Mouse (Mus musculus): Measurements from ENCODE around the gene Slc39a11. TPM values are rescaled to one million over a fixed set of nuclear protein-coding genes. Genes with fewer than 3 reads are reported as not detected.
A peak's percentile ranks its signal among the peaks of the same experiment; 100 is the strongest.

Slc39a11 gene
- polyA plus RNA-seq, 1 experiment from 2014 or later: 21.8 TPM

DNA sequence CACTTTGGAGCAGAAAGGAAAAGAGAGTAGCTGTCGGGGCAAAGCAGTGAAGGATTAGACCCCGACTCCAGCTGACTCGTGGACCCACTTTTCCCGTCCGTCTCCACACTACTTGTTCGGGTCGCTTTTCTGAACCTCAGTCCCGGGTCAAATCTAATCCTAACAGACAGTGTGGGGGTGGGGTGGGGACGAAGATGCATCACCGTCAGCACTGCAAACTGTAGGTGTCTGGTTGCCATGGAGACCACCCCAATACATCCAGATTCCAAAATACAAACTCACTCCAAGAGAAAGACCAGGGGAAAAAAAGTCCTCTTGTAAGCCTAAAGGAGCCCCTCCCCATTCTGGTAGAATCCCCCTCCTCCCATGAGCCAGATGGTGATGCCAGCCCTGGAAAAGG lies 97.3 kb downstream of the Slc39a11 start:
- Histone ChIP-seq H3K9ac (no peak overlapping the region), H3K4me3 (ENCODE audit: low read depth, low read length) (no peak overlapping the region), H3K4me2 (no peak overlapping the region), H3K36me3 (ENCODE audit: insufficient read depth) (no peaks in the 10 kb centered on the region), H3K27ac (ENCODE audit: low read depth) (no peak overlapping the region), H3K9me3 (ENCODE audit: low read depth, low read length) (no peaks in the 10 kb centered on the region), H3K4me1 (ENCODE audit: insufficient read depth) (no peaks in the 10 kb centered on the region), H3K27me3 (ENCODE audit: insufficient read depth, low read length) (no peaks in the 10 kb centered on the region)
- ATAC-seq (ENCODE audit: insufficient read depth) (no peak), DNase-seq (no peak)
- WGBS: 37% methylated on average over 10 of the region's 10 CpGs
- no peak for TF ChIP-seq CTCF (IDR thresholded peaks at IDR 0.05; ENCODE audit: low read depth)

DNA sequence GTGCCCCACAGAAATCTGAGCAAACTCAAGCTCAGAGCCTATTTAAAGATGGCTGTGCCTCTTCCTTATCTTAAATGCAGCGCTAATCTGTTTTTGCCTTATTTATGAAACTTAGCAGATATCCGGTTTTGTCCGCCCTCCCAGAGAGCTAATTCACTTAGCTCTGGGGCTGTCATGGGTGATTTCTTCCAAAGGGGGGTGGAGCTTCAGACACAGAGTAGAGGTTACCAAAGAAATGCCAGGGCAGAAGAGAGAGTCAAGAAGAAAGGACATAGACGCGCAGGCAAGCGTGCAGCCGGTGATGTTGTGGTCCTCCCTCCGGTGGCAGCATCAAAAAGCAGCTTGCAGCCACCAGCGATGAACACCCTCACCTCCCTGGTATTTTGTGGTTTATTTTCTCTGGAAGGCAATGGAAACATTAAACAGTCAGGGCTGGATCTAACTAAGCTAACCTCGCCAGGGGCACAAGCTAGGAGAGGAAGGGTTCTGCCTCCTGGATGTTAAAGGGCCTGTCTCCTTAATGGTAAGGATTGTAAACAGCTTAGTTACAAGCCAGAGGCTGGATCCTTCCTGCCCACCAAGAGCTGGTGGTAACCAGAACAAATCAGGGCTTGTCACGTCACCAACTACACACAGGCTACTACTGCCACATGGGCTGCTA lies 103.5 kb downstream of the Slc39a11 start:
- DNase-seq (peak; percentile 41), ATAC-seq (ENCODE audit: insufficient read depth) (peak; percentile 47; the same call in 1 of the 2 replicates)
- H3K4me1 ChIP-seq (ENCODE audit: insufficient read depth): no peaks in the 10 kb centered on the region
- 56% methylated on average over 11 of the region's 11 CpGs for WGBS
- no peaks in the 10 kb centered on the region for H3K9me3 ChIP-seq (ENCODE audit: low read depth, low read length)
- H3K36me3 ChIP-seq (ENCODE audit: insufficient read depth): no peaks in the 10 kb centered on the region
- no peak overlapping the region for H3K4me2 ChIP-seq
- no peak overlapping the region for H3K4me3 ChIP-seq (ENCODE audit: low read depth, low read length)
- H3K27me3 ChIP-seq (ENCODE audit: insufficient read depth, low read length): no peaks in the 10 kb centered on the region
- H3K27ac ChIP-seq (ENCODE audit: low read depth): no peak overlapping the region
- no peak overlapping the region for H3K9ac ChIP-seq
- TF ChIP-seq CTCF (IDR thresholded peaks at IDR 0.05; ENCODE audit: low read depth): no peak

DNA sequence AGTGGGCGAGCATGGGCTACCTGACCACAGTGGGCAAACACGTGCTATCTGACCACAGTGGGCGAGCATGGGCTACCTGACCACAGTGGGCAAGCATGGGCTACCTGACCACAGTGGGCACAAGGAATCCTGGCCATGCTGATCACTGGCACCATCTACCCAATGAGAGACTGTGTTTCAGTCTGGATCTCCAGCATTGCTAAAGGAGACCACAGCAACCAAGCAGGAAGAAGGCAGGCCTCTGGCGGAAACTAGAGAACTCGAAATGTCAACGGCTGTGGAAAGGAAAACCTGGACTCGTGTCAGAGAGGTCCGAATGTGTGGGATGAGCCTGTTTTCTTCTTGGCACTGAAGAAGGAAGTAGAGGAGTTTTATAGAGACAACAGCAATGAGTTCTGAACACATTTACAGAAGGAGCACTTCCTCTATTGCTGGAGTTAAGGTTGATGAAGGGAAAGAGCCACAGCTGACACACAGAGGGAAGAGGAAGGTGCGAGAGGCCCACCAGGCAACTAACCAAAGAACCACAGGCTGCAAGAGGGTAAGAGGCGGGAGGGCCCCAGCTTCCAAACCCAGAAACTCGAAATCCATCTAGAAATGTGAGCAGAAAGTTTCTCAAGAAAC lies 105.8 kb downstream of the Slc39a11 start:
- 83% methylated on average over 11 of the region's 11 CpGs for WGBS
- H3K9me3 ChIP-seq (ENCODE audit: low read depth, low read length): no peaks in the 10 kb centered on the region; the same call in 1 of the 2 replicates
- H3K27ac ChIP-seq (ENCODE audit: low read depth): no peak overlapping the region
- H3K9ac ChIP-seq: no peak overlapping the region
- no peak overlapping the region for H3K4me3 ChIP-seq (ENCODE audit: low read depth, low read length)
- no peak for TF ChIP-seq CTCF (IDR thresholded peaks at IDR 0.05; ENCODE audit: low read depth)
- DNase-seq (no peak), ATAC-seq (ENCODE audit: insufficient read depth) (no peak)
- no peak overlapping the region for H3K4me2 ChIP-seq
- no peaks in the 10 kb centered on the region for H3K36me3 ChIP-seq (ENCODE audit: insufficient read depth)
- no peaks in the 10 kb centered on the region for H3K4me1 ChIP-seq (ENCODE audit: insufficient read depth)
- H3K27me3 ChIP-seq (ENCODE audit: insufficient read depth, low read length): no peaks in the 10 kb centered on the region

DNA sequence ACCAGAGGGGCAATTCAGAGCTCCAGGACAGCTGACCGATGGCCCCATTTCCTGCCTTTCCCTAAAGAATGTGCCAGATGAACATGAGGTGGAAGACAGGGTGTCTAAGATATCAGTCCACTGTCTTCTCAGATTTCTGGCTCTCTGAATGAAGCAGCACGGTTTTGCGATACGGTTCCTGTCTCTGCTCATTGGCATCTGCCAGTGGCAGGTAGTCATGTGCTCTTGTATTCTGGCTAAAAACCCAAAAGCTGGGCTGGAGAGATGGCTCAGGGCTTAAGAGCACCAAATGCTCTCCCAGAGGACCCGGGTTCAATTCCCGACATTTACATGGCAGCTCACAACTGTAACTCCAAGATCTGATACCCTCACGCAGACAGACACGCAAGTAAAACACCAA lies 108.8 kb downstream of the Slc39a11 start:
- Histone ChIP-seq H3K27me3 (ENCODE audit: insufficient read depth, low read length) (no peaks in the 10 kb centered on the region), H3K9ac (no peak overlapping the region), H3K4me2 (no peak overlapping the region), H3K4me3 (ENCODE audit: low read depth, low read length) (no peak overlapping the region), H3K9me3 (ENCODE audit: low read depth, low read length) (no peaks in the 10 kb centered on the region; the same call in 1 of the 2 replicates), H3K4me1 (ENCODE audit: insufficient read depth) (0 out of 2 replicates have a peak, but pooled peaks cover 4% of the 10 kb centered on the region), H3K27ac (ENCODE audit: low read depth) (no peak overlapping the region), H3K36me3 (ENCODE audit: insufficient read depth) (no peaks in the 10 kb centered on the region)
- WGBS: 92% methylated on average over 8 of the region's 8 CpGs
- DNase-seq (no peak), ATAC-seq (ENCODE audit: insufficient read depth) (no peak)
- no peak for TF ChIP-seq CTCF (IDR thresholded peaks at IDR 0.05; ENCODE audit: low read depth)

DNA sequence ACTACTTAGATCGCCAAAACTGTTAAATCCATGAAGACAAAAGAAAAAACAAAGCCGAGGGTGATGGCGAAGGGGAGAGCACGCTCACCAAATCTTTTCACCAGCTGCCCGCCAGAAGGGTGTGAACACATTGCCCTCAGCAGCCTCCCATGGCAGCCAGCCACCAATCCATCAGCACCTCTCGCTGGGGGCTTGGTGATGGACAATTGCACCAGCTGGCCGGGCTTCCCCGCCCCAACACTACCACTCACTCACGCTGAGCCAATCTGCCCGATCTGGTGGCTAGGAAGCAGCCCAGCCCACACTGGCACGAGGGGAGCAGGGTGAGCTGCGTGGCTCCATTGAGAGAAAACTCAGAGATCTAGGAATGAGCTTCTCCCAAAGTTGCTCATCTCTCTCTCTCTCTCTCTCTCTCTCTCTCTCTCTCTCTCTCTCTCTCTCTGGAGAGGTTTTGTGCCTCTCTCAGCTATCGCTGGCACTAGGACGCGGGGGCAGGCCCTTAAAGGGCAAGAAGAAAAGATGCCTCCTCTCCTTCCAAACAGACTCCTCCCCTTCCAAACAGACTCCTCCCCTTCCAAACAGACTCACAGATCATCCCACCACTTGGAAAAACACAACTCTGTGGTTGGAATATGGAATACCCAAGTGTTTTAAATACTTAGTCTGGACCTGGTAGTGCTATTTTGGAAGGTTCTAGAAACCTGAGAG lies 110.2 kb downstream of the Slc39a11 start:
- Histone ChIP-seq H3K36me3 (ENCODE audit: insufficient read depth) (no peaks in the 10 kb centered on the region), H3K4me3 (ENCODE audit: low read depth, low read length) (no peak overlapping the region), H3K4me2 (peak overlapping the region; percentile 25; the same call in 1 of the 2 replicates), H3K9me3 (ENCODE audit: low read depth, low read length) (no peaks in the 10 kb centered on the region; the same call in 1 of the 2 replicates), H3K4me1 (ENCODE audit: insufficient read depth) (0 out of 2 replicates have a peak, but pooled peaks cover 4% of the 10 kb centered on the region), H3K27ac (ENCODE audit: low read depth) (no peak overlapping the region), H3K9ac (no peak overlapping the region), H3K27me3 (ENCODE audit: insufficient read depth, low read length) (no peaks in the 10 kb centered on the region)
- 42% methylated on average over 15 of the region's 15 CpGs for WGBS
- DNase-seq: peak; percentile 85
- no peak for TF ChIP-seq CTCF (IDR thresholded peaks at IDR 0.05; ENCODE audit: low read depth)
- ATAC-seq (ENCODE audit: insufficient read depth): peak; percentile 84

DNA sequence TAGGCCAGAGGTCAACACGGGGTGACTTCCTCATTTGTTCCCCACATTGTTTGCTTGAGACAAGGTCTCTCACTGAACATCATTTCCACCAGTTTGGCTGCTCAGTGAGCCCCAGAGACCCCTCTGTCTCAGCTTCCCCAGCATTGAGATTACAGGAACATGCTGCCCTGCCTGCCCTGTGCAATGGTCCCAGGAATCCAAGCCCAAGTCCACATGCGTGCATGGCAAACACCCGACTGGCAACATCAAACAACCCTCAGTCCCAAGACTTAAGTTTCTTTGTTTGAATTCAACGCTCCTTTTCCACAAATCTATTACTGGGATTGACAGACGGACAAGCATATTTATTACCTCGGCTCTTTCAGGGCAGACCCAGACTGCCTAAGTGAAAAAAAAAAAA lies 110.8 kb downstream of the Slc39a11 start:
- 0 out of 2 replicates have a peak, but pooled peaks cover 4% of the 10 kb centered on the region for H3K4me1 ChIP-seq (ENCODE audit: insufficient read depth)
- H3K4me2 ChIP-seq: peak overlapping the region; percentile 25; the same call in 1 of the 2 replicates
- WGBS: 53% methylated on average over 6 of the region's 6 CpGs
- no peak overlapping the region for H3K27ac ChIP-seq (ENCODE audit: low read depth)
- no peak for DNase-seq
- TF ChIP-seq CTCF (IDR thresholded peaks at IDR 0.05; ENCODE audit: low read depth): no peak
- no peaks in the 10 kb centered on the region for H3K27me3 ChIP-seq (ENCODE audit: insufficient read depth, low read length)
- no peak overlapping the region for H3K9ac ChIP-seq
- H3K36me3 ChIP-seq (ENCODE audit: insufficient read depth): no peaks in the 10 kb centered on the region
- ATAC-seq (ENCODE audit: insufficient read depth): no peak
- no peaks in the 10 kb centered on the region; the same call in 1 of the 2 replicates for H3K9me3 ChIP-seq (ENCODE audit: low read depth, low read length)
- no peak overlapping the region for H3K4me3 ChIP-seq (ENCODE audit: low read depth, low read length)

DNA sequence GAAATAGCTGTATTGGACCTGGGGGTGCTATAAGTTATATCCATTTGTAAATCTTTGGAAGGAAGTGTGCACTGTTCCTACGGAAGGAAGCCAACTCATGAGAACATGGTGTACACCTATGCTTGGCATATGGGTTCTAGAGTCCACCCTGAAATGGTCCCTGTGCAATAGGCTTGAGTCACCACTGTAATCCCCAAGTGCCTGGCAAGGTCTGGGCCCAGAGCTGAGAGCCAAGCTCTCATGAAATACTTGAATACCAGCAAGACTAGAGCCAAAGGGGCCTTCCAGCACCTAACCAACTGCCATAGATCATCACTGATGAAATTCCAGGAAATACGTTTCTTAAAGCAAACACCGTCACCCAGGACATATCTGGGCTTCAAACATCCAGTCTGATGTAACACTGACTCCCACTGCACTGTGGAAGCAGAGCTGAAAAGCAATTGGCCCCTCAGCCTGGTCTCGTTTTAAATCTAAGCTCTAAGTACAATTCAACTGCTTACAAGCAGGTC lies 111.4 kb downstream of the Slc39a11 start:
- no peak overlapping the region for H3K27ac ChIP-seq (ENCODE audit: low read depth)
- 88% methylated on average over 4 of the region's 4 CpGs for WGBS

More for the DNA sequence above, 111.4 kb downstream of the Slc39a11 start:
- Histone ChIP-seq H3K4me2 (no peak overlapping the region), H3K27me3 (ENCODE audit: insufficient read depth, low read length) (no peaks in the 10 kb centered on the region), H3K9ac (no peak overlapping the region), H3K4me3 (ENCODE audit: low read depth, low read length) (no peak overlapping the region), H3K36me3 (ENCODE audit: insufficient read depth) (no peaks in the 10 kb centered on the region), H3K4me1 (ENCODE audit: insufficient read depth) (0 out of 2 replicates have a peak, but pooled peaks cover 4% of the 10 kb centered on the region), H3K9me3 (ENCODE audit: low read depth, low read length) (no peaks in the 10 kb centered on the region; the same call in 1 of the 2 replicates)
- DNase-seq (no peak), ATAC-seq (ENCODE audit: insufficient read depth) (no peak)
- TF ChIP-seq CTCF (IDR thresholded peaks at IDR 0.05; ENCODE audit: low read depth): no peak

Data from lung, embryonic 14.5 days (tissue).